Mouse (Mus musculus) spleen, postnatal 4 days (tissue): Measurements from ENCODE around the gene Tmem30c.
"Not testable (repeated sequence)": the region's sequence is repeated elsewhere in the genome, so short reads cannot be mapped to it uniquely, and the experiment has no call there.

Experiments used
- DNase-seq, 2 experiments: peaks; one replicate each; pipeline ENCODE4 v3.0.0; 2022; ENCODE audit warnings: low spot score in 2 of 2

The Tmem30c gene

DNA sequence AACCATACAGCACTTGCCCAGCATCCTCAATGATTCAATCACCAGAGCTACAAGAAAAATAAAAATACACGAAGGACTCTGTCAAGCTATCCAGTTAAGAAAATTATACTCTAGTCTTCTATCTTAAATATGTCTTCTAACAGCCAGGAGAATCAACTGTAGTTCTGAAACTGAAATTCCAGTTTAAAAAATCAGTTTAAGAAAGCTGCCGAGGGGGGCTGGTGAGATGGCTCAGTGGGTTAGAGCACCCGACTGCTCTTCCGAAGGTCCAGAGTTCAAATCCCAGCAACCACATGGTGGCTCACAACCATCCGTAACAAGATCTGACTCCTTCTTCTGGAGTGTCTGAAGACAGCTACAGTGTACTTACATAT, 60.7 kb downstream of the Tmem30c start:
- not testable (repeated sequence) for DNase-seq

DNA sequence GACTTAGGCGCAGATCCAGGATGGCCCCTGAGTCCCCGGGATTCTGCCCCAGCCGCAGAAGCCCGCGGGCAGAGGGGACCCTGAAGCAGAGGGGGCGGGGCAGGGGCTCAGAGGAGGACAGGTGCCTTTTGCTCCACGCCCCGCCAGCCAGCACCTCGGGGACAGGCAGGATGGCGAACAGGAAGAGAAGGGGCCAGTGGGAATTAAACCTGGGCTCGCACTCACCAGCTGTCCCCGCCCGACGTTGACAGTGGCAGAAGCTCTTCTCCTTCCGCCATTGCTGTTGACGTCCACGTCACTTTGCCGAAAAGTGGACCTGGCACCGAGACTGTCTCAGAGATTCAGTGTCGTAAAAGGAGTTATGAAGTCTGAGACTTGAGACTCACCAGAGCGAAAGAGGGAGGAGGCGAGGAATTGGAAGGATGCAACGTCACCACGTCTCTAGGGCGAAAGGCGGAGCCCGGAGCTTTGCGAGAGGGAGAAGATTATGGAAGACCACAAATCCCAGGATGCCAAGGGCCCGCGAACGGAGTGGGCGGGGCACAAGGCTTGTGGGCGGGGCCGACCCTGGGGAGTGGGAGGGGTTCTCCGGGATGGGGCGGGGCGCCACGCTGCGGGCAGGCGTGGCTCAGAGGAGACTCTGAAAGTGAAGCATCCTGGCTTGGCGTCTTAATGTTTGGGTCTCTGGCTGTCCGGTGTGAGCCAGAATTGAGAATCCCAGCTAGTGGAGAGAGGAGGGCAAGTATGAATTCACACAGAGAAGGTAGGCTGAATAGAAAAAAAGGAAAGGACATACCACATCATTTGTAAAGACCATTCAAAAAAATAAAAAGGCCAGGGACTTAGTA, 61.4 kb downstream of the Tmem30c start, which contains the start of gene Tbc1d23:
TSS of gene Tbc1d23 (minus strand) at position 416 of the 848 bp plus-strand sequence.
- DNase-seq: peak; percentile 94 to 98

DNA sequence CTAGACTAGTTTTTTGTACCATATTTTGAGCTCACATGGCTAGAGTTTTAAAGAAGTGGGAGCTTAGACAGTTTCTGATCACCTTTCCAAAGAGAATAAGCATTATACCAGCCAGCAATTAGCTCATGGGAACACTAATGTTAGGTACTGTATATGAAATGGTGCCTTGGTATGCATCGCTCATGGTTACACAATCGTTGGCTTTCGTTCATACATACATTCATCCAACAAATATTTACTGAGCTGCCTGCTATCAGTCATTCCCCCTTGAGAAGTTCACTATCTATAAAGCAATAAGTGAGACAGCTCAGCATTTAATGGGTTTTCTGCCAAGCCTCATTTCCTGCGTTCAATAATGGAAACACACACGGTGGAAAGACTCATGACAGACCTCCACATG, 66.2 kb downstream of the Tmem30c start:
- DNase-seq: no peak

DNA sequence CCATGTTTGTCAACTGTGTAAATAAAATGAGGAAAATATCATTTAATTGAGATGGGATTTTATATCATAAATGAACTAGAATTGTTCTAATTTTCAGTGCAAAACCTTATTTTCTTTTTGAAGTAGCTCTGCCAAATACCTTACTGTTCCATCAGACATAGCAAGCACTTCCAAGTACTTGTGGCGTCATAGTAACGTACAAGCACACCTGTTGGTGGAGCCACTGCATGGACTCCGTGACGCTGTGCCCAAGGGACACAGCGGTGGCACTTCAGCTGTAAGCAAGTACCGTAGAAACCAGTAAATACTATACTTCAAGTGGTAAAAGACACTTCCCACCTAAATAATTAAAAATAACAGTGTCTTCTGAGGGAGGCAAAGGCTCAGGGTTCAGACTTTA, 72.3 kb downstream of the Tmem30c start:
- no peak for DNase-seq
